Mouse (Mus musculus) MEL (cell line): ENCODE data around the gene Ifi213. TPM values are rescaled to one million over a fixed set of nuclear protein-coding genes. Genes with fewer than 3 reads are reported as not detected.
"Not testable (repeated sequence)": the region's sequence is repeated elsewhere in the genome, so short reads cannot be mapped to it uniquely, and the experiment has no call there.

Experiments
- DNase-seq: peaks from one replicate; pipeline ENCODE4 v3.0.0; 2011; ENCODE audit warnings: low read depth, low spot score
- H3K27ac ChIP-seq: 2 replicates; pipeline ENCODE4 v1.5.1; 2012; ENCODE audit warnings: low read depth, mild to moderate bottlenecking, control low read depth, low read length, moderate library complexity; ENCODE audit not compliant: control insufficient read depth
- H3K27me3 ChIP-seq, 2 experiments: fragments of 150-350 bp in 1 of 2; sonication (generic) in 1 of 2; 2 replicates each; pipeline ENCODE4 v1.6.1; 2012; ENCODE audit warnings: low read length in 2 of 2, mild to moderate bottlenecking in 2 of 2, improper control_type of control experiment in 1 of 2, moderate library complexity in 1 of 2; ENCODE audit not compliant: insufficient read depth in 2 of 2, control insufficient read depth in 1 of 2
- H3K36me3 ChIP-seq, 2 experiments: 2 replicates each; pipeline ENCODE4 v1.6.1; 2012 to 2014; ENCODE audit warnings: low read length in 2 of 2, improper control_type of control experiment in 1 of 2, inconsistent platforms in 1 of 2, mild to moderate bottlenecking in 1 of 2; ENCODE audit not compliant: insufficient read depth in 2 of 2, control insufficient read depth in 1 of 2
- H3K4me1 ChIP-seq, 2 experiments: fragments of 150-350 bp in 1 of 2; sonication (generic) in 1 of 2; 2 replicates each; pipeline ENCODE4 v1.6.1; 2012; ENCODE audit warnings: low read length in 2 of 2, improper control_type of control experiment in 1 of 2, mild to moderate bottlenecking in 1 of 2; ENCODE audit not compliant: insufficient read depth in 2 of 2, control insufficient read depth in 1 of 2
- H3K4me3 ChIP-seq, 2 experiments: fragments of 150-350 bp in 1 of 2; sonication (generic) in 1 of 2; 2 replicates each; pipeline ENCODE4 v1.5.1; 2012; ENCODE audit warnings: low read depth in 2 of 2, low read length in 2 of 2, mild to moderate bottlenecking in 2 of 2, moderate library complexity in 2 of 2, control low read depth in 1 of 2, improper control_type of control experiment in 1 of 2; ENCODE audit not compliant: control insufficient read depth in 1 of 2, insufficient read depth in 1 of 2
- H3K79me2 ChIP-seq: 2 replicates; pipeline ENCODE4 v1.6.1; 2012; ENCODE audit warnings: mild to moderate bottlenecking, low read length, moderate library complexity; ENCODE audit not compliant: control insufficient read depth, poor library complexity, insufficient read depth
- H3K9ac ChIP-seq: 2 replicates; pipeline ENCODE4 v1.6.1; 2012; ENCODE audit warnings: low read depth, mild to moderate bottlenecking, control low read depth, low read length, moderate library complexity; ENCODE audit not compliant: control insufficient read depth, poor library complexity, severe bottlenecking
- H3K9me3 ChIP-seq: fragments of 150-350 bp; sonication (generic); replicated peaks from 2 replicates; pipeline ENCODE4 v1.6.1; 2012; ENCODE audit warnings: mild to moderate bottlenecking, low read length, improper control_type of control experiment, moderate library complexity; ENCODE audit not compliant: insufficient read depth
- CHD1 ChIP-seq: IDR thresholded peaks from 2 replicates; pipeline ENCODE4 v1.6.1; 2012; ENCODE audit warnings: low read depth, mild to moderate bottlenecking, inconsistent platforms, low read length, improper control_type of control experiment
- CHD2 ChIP-seq: IDR thresholded peaks from 2 replicates; pipeline ENCODE4 v1.6.1; 2011; ENCODE audit warnings: low read length, improper control_type of control experiment
- CTCF ChIP-seq, 3 experiments: IDR thresholded peaks in 2 of 3; conservative IDR thresholded peaks in 1 of 3; 2 replicates each; pipeline ENCODE4 v1.5.1; 2011 to 2012; ENCODE audit warnings: low read length in 3 of 3, low read depth in 2 of 3, mild to moderate bottlenecking in 2 of 3, improper control_type of control experiment in 1 of 3, inconsistent platforms in 1 of 3, mixed read lengths in 1 of 3, moderate library complexity in 1 of 3; ENCODE audit not compliant: control insufficient read depth in 1 of 3, insufficient read depth in 1 of 3, poor library complexity in 1 of 3, severe bottlenecking in 1 of 3
- E2F4 ChIP-seq: IDR thresholded peaks from 2 replicates; pipeline ENCODE4 v1.6.1; 2011; ENCODE audit warnings: low read depth, low read length, improper control_type of control experiment, borderline replicate concordance
- ETS1 ChIP-seq: IDR thresholded peaks from 2 replicates; pipeline ENCODE4 v1.6.1; 2012; ENCODE audit warnings: low read depth, mild to moderate bottlenecking, inconsistent platforms, low read length, improper control_type of control experiment, moderate library complexity
- HCFC1 ChIP-seq: IDR thresholded peaks from 2 replicates; pipeline ENCODE4 v1.6.1; 2012; ENCODE audit warnings: low read depth, mild to moderate bottlenecking, inconsistent platforms, low read length, improper control_type of control experiment, moderate library complexity
- MAFK ChIP-seq: IDR thresholded peaks from 2 replicates; pipeline ENCODE4 v1.6.1; 2011; ENCODE audit warnings: low read depth, mild to moderate bottlenecking, low read length, improper control_type of control experiment, borderline replicate concordance
- MAX ChIP-seq: IDR thresholded peaks from 2 replicates; pipeline ENCODE4 v1.6.1; 2011; ENCODE audit warnings: low read length, improper control_type of control experiment
- MYB ChIP-seq: IDR thresholded peaks from 2 replicates; pipeline ENCODE4 v1.6.1; 2011; ENCODE audit warnings: mild to moderate bottlenecking, low read depth, low read length, improper control_type of control experiment
- MYC ChIP-seq: IDR thresholded peaks from 2 replicates; pipeline ENCODE4 v1.6.1; 2011; ENCODE audit warnings: low read depth, mild to moderate bottlenecking, low read length, improper control_type of control experiment, moderate library complexity
- NRF1 ChIP-seq: IDR thresholded peaks from 2 replicates; pipeline ENCODE4 v1.6.1; 2014; ENCODE audit warnings: low read depth, mild to moderate bottlenecking, inconsistent platforms, low read length, improper control_type of control experiment, moderate library complexity; ENCODE audit not compliant: poor library complexity, insufficient read depth, severe bottlenecking
- POLR2A ChIP-seq, 2 experiments: IDR thresholded peaks; 2 replicates each; pipeline ENCODE4 v1.6.1; 2011 to 2012; ENCODE audit warnings: low read length in 2 of 2, mild to moderate bottlenecking in 2 of 2, control low read depth in 1 of 2, improper control_type of control experiment in 1 of 2, low read depth in 1 of 2, moderate library complexity in 1 of 2; ENCODE audit not compliant: control insufficient read depth in 1 of 2, insufficient read depth in 1 of 2, poor library complexity in 1 of 2
- RAD21 ChIP-seq: IDR thresholded peaks from 2 replicates; pipeline ENCODE4 v1.6.1; 2011; ENCODE audit warnings: mild to moderate bottlenecking, low read depth, low read length, improper control_type of control experiment
- RCOR1 ChIP-seq: IDR thresholded peaks from 2 replicates; pipeline ENCODE4 v1.6.1; 2012; ENCODE audit warnings: low read depth, mild to moderate bottlenecking, inconsistent platforms, low read length, improper control_type of control experiment
- TAL1 ChIP-seq: IDR thresholded peaks from 2 replicates; pipeline ENCODE4 v1.6.1; 2012; ENCODE audit warnings: mild to moderate bottlenecking, inconsistent platforms, low read length, moderate library complexity, mixed read lengths
- TBP ChIP-seq: IDR thresholded peaks from 2 replicates; pipeline ENCODE4 v1.8.0; 2011; ENCODE audit warnings: low read depth, low read length, improper control_type of control experiment
- USF1 ChIP-seq: IDR thresholded peaks from 2 replicates; pipeline ENCODE4 v1.6.1; 2014; ENCODE audit warnings: low read depth, mild to moderate bottlenecking, inconsistent platforms, low read length, improper control_type of control experiment, moderate library complexity
- ZNF384 ChIP-seq: IDR thresholded peaks from 2 replicates; pipeline ENCODE4 v1.6.1; 2012; ENCODE audit warnings: low read depth, mild to moderate bottlenecking, inconsistent platforms, low read length, improper control_type of control experiment
- polyA plus RNA-seq, 2 experiments: library from polyadenylated mRNA; stranded (reverse) in 1 of 2; unstranded in 1 of 2; fragments of >175 nt in 1 of 2; fragments of >200 nt in 1 of 2; gene quantifications; 2 replicates each; pipeline versions ENCODE4 v1.2.1 to v1.2.4; 2012; ENCODE audit warnings: low replicate concordance in 2 of 2, low read depth in 1 of 2; ENCODE audit not compliant: insufficient read length in 2 of 2, insufficient read depth in 1 of 2, missing spikeins in 1 of 2
- total RNA-seq: library from RNA; depleted of rRNA; stranded (reverse); fragments of 300-350 nt; gene quantifications from 2 replicates; pipeline ENCODE4 v1.2.3, GENCODE M21; 2012; rRNA removed

Gene Ifi213
- total RNA-seq, result not detected in 2 replicates
- polyA plus RNA-seq, result not detected

DNA sequence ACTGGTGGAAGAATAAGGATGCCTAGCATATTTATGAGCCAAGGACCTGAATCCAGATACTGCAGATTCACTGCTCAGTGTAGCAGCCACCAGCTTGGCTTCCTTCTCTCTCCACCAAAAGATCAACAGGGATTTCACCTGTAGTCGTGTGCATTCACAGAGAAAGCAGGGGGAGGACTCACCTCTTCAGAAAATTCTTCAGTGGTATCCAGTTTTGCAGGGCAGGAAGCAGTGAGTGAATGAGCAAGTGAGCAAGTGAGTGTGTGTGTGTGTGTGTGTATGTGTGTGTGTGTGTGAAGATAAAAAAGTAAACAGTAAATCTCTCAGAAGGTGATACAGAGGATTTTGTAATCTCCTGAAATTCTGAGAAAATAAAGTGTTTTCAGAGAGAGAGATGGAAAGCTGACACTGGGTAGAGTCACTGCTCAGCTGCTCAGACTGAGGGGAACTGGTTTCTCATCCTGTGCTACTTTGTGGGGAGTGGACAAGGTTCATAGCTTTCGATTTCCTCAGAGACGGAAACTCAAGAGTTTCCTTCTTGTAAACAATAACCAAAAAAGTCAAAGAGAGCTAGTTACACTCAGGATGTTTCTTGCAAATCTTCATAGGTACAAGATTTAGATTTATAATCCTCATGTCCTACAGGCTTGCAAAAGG lies at the start of gene Ifi213:
TSS of gene Ifi213 (minus strand) at position 437 of the 657 bp plus-strand sequence.
- H3K27ac ChIP-seq, H3K9me3 ChIP-seq, H3K36me3 ChIP-seq, H3K27me3 ChIP-seq, H3K9ac ChIP-seq, H3K79me2 ChIP-seq, H3K4me1 ChIP-seq, H3K4me3 ChIP-seq, DNase-seq: not testable (repeated sequence)

DNA sequence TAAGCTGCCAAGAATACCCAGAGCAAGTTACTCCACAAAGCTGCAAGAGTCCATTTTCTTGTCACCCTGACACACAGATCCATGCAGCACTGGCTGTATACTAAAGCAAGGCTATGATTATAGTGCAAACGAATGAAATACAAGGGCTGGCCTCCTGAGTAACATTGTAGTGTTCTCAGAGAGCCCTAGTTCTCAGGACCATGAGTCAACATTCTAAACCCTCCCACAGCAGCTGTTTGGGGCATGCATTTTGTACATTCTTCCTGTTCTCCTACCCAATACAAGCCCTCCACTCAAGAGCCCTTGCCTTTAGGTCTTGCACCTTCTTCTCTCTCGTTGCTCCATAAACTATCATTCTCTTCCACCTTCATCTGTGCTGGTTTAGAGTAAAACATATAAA lies 46.3 kb upstream of the Ifi213 start:
- Histone ChIP-seq H3K4me1 (no peaks in the 10 kb centered on the region), H3K36me3 (no peaks in the 10 kb centered on the region), H3K79me2 (no peaks in the 10 kb centered on the region), H3K9me3 (no peaks in the 10 kb centered on the region), H3K9ac (no peak overlapping the region), H3K4me3 (no peak overlapping the region), H3K27me3 (no peaks in the 10 kb centered on the region), H3K27ac (no peak overlapping the region)
- TF ChIP-seq TBP (no peak), ZNF384 (no peak), RAD21 (no peak), POLR2A (IDR thresholded peaks at IDR 0.05; ENCODE audit: control insufficient read depth in 1 of 2, insufficient read depth in 1 of 2, low read depth in 1 of 2, low read length in 2 of 2, poor library complexity in 1 of 2) (no peak), NRF1 (no peak), HCFC1 (no peak), MYB (no peak), TAL1 (no peak), CTCF (IDR thresholded peaks at IDR 0.05 in 2 of 3, conservative IDR thresholded peaks at IDR 0.05 in 1 of 3; ENCODE audit: control insufficient read depth in 1 of 3, insufficient read depth in 1 of 3, low read depth in 2 of 3, low read length in 3 of 3, poor library complexity in 1 of 3, severe bottlenecking in 1 of 3) (no peak), USF1 (no peak), RCOR1 (no peak), MYC (no peak), MAX (no peak), ETS1 (no peak), MAFK (no peak), CHD1 (no peak), E2F4 (no peak), CHD2 (no peak)
- DNase-seq, result no peak
